Mouse (Mus musculus) midbrain, embryonic 10.5 days (tissue): ENCODE measurements around the gene Lin54. TPM values are rescaled to one million over a fixed set of nuclear protein-coding genes. Genes with fewer than 3 reads are reported as not detected.
"Not testable (repeated sequence)": the region's sequence is repeated elsewhere in the genome, so short reads cannot be mapped to it uniquely, and the experiment has no call there.

Experiments used
- DNase-seq: peaks from one replicate; pipeline ENCODE4 v3.0.0-alpha.2; 2017; ENCODE audit warnings: low spot score
- H3K27ac ChIP-seq: fragments of 300-500 bp; sonication (generic); replicated peaks from 2 replicates; pipeline ENCODE4 v1.5.1; 2016; ENCODE audit warnings: mild to moderate bottlenecking
- H3K27me3 ChIP-seq: fragments of 300-500 bp; sonication (generic); 2 replicates; pipeline ENCODE4 v1.6.1; 2016; ENCODE audit warnings: low read depth, mild to moderate bottlenecking; ENCODE audit not compliant: poor library complexity, severe bottlenecking
- H3K36me3 ChIP-seq: fragments of 300-500 bp; sonication (generic); 2 replicates; pipeline ENCODE4 v1.6.1; 2016; ENCODE audit warnings: mild to moderate bottlenecking, moderate library complexity
- H3K4me1 ChIP-seq: fragments of 300-500 bp; sonication (generic); 2 replicates; pipeline ENCODE4 v1.6.1; 2016
- H3K4me3 ChIP-seq: fragments of 300-500 bp; sonication (generic); 2 replicates; pipeline ENCODE4 v1.5.1; 2016; ENCODE audit warnings: mild to moderate bottlenecking, moderate library complexity
- H3K9me3 ChIP-seq: fragments of 300-500 bp; sonication (generic); replicated peaks from 2 replicates; pipeline ENCODE4 v1.6.1; 2016; ENCODE audit warnings: mild to moderate bottlenecking
- WGBS: fragments of 180-500 bp; shearing (Covaris S2); methylation state at CpG from one replicate; pipeline ENCODE4 v1.1.7; 2016; 5-methylcytosine and 5-hydroxymethylcytosine counted together
- polyA plus RNA-seq: library from polyadenylated mRNA; unstranded; fragments of >200 nt; fragmentation: Nextera tagmentation; extraction: Ambion mirVana; gene quantifications from 2 replicates; pipeline ENCODE4 v1.2.1, GENCODE M21; 2016

Gene Lin54
- polyA plus RNA-seq, 1 experiment from 2014 or later: 14.4 TPM

GRCm38 (mm10) chr5:100428734-100429343, 71.6 kb downstream of the Lin54 start:
- peaks cover 44% of the 10 kb centered on the region for H3K36me3 ChIP-seq
- peaks cover 59% of the 10 kb centered on the region for H3K4me1 ChIP-seq
- peak overlapping the region; percentile 98 for H3K27ac ChIP-seq
- under 1% methylated on average over 20 of the region's 20 CpGs for WGBS
- H3K27me3 ChIP-seq: no peaks in the 10 kb centered on the region
- H3K4me3 ChIP-seq: peak overlapping the region; percentile 89
- DNase-seq: no peak
- H3K9me3 ChIP-seq: no peaks in the 10 kb centered on the region

GRCm38 (mm10) chr5:100428031-100428733, 72.3 kb downstream of the Lin54 start:
- Histone ChIP-seq H3K4me3 (peak overlapping the region; percentile 89), H3K4me1 (peaks cover 65% of the 10 kb centered on the region), H3K36me3 (peaks cover 50% of the 10 kb centered on the region), H3K27me3 (no peaks in the 10 kb centered on the region), H3K9me3 (no peaks in the 10 kb centered on the region), H3K27ac (peak overlapping the region; percentile 98)
- WGBS: 26% methylated on average over 5 of the region's 5 CpGs
- DNase-seq: no peak

DNA sequence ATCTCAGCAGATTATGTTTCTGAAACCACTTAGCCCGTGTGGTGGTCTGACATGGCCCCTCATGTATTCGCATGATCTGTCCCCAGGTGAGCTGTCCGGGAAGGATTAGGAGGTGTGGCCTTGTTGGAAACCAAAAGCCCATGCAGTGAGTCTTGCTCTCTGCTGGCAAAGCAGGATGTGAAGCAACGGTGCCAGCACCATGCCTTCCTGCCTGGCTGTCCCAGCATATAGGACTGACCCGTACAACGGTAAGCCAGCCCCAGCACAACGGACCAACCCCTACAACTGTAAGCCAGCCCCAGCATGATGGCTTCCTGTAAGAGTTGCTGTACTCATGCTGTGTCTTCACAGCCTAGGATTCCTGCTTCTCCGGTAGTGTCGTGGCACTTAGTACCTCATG, 73.2 kb downstream of the Lin54 start:
- peaks cover 70% of the 10 kb centered on the region for H3K4me1 ChIP-seq
- H3K27ac ChIP-seq: no peak overlapping the region; the same call in 1 of the 2 replicates
- H3K36me3 ChIP-seq: peaks cover 60% of the 10 kb centered on the region
- H3K9me3 ChIP-seq: no peaks in the 10 kb centered on the region
- no peaks in the 10 kb centered on the region for H3K27me3 ChIP-seq
- WGBS: 67% methylated on average over 9 of the region's 9 CpGs
- H3K4me3 ChIP-seq: peak overlapping the region; percentile 89
- DNase-seq: no peak

GRCm38 (mm10) chr5:100425823-100426222, 74.6 kb downstream of the Lin54 start:
- Histone ChIP-seq H3K36me3 (peaks cover 74% of the 10 kb centered on the region), H3K4me3 (peak overlapping the region; percentile 89; the same call in 1 of the 2 replicates), H3K4me1 (peaks cover 65% of the 10 kb centered on the region)
- not testable (repeated sequence) for H3K9me3 ChIP-seq, H3K27me3 ChIP-seq, H3K27ac ChIP-seq, DNase-seq
- 91% methylated on average over 2 of the region's 2 CpGs for WGBS

DNA sequence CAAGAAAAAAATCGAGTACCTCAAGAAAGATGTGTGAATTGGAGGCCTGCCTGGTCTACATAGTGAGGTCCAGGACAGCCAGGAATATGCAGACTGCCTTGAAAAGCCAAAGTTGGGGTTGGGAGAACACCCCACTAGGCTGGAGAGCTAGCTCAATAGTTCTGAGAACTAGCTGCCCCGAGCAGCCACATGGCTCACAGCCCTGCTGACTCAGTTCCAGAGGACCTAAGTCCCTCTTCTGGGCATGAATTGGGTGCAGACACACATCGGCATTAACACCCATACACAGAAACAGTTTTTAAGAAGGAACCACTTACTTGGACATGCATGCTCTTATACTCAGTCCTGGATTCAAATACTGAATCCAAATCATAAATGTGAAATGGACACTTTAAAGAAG, 76.2 kb downstream of the Lin54 start:
- Histone ChIP-seq H3K27ac (no peak overlapping the region), H3K9me3 (no peaks in the 10 kb centered on the region), H3K4me1 (peaks cover 56% of the 10 kb centered on the region), H3K27me3 (no peaks in the 10 kb centered on the region), H3K36me3 (peaks cover 90% of the 10 kb centered on the region), H3K4me3 (peak overlapping the region; percentile 37)
- DNase-seq: no peak
- 88% methylated on average over 3 of the region's 3 CpGs for WGBS

GRCm38 (mm10) chr5:100423626-100424025, 76.8 kb downstream of the Lin54 start:
- Histone ChIP-seq H3K27me3 (no peaks in the 10 kb centered on the region), H3K27ac (no peak overlapping the region), H3K4me1 (peaks cover 56% of the 10 kb centered on the region), H3K4me3 (peak overlapping the region; percentile 29), H3K36me3 (peaks cover 96% of the 10 kb centered on the region), H3K9me3 (no peaks in the 10 kb centered on the region)
- no peak for DNase-seq
- WGBS: 79% methylated on average over 7 of the region's 7 CpGs

- Histone ChIP-seq H3K4me3 (no peak overlapping the region), H3K9me3 (no peaks in the 10 kb centered on the region), H3K36me3 (peaks cover 62% of the 10 kb centered on the region), H3K4me1 (peaks cover 37% of the 10 kb centered on the region), H3K27me3 (no peaks in the 10 kb centered on the region), H3K27ac (no peak overlapping the region)
- no peak for DNase-seq
- WGBS: 68% methylated on average over 4 of the region's 4 CpGs
Measured at GRCm38 (mm10) chr5:100418861-100419260, 81.6 kb downstream of the Lin54 start.

DNA sequence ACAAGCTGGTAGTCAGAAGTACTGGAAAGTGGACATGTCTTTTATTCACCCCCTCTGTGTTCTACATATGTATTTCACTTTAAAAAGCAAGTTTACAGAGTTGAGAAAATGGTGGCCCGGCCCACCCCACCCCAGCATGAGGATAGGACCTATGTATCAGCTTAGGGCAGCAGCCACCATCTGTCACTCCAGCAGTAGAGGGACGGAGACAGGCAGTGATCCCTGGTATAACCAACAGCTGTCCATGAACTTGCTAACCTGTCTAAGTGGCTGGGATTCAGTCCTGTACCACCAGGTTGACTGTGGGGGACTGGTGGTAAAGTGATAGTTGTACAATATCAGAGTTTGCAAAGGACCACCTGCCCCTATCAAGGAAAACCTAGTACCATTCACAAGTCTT, 82.4 kb downstream of the Lin54 start:
- H3K4me3 ChIP-seq: no peak overlapping the region
- H3K36me3 ChIP-seq: peaks cover 54% of the 10 kb centered on the region
- 81% methylated on average over 2 of the region's 2 CpGs for WGBS
- no peaks in the 10 kb centered on the region for H3K9me3 ChIP-seq
- no peak for DNase-seq
- H3K27ac ChIP-seq: no peak overlapping the region
- peaks cover 29% of the 10 kb centered on the region for H3K4me1 ChIP-seq
- H3K27me3 ChIP-seq: no peaks in the 10 kb centered on the region

- H3K9me3 ChIP-seq: no peaks in the 10 kb centered on the region
- H3K36me3 ChIP-seq: peaks cover 33% of the 10 kb centered on the region
- under 1% methylated on average over 82 of the region's 82 CpGs for WGBS
- H3K27ac ChIP-seq: peak within 1 kb of the TSS; percentile 91
- peak within 1 kb of the TSS; percentile 67 for H3K4me3 ChIP-seq
- peaks cover 26% of the 10 kb centered on the region for H3K4me1 ChIP-seq
- peak; percentile 98 for DNase-seq
- no peaks in the 10 kb centered on the region for H3K27me3 ChIP-seq
Measured at GRCm38 (mm10) chr5:100415761-100416590, 84.5 kb downstream of the Lin54 start, which contains the start of gene Sec31a. Gene Sec31a (minus strand): TSS chr5:100416234.

GRCm38 (mm10) chr5:100414474-100415196, 85.8 kb downstream of the Lin54 start:
- no peak for DNase-seq
- 81% methylated on average over 11 of the region's 11 CpGs for WGBS

DNA sequence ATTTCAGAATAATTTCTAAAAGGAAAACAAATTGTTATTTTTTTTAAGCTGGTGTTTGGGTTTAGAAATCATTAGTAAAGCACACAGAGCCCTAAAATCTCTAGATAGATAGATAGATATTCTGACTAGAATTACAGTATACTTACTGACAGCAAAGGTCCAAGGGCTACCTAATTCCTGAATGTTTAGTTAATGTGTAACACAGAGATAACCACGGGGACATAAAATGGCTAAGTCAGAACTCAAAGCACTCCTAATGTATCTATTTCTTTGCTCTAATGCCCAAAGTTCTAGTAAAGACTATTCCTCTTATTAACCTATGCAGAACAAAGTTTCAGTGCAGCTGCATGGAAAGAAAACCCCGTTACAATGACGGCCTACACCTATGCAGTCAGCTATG, 87.6 kb downstream of the Lin54 start:
- 90% methylated on average over 3 of the region's 3 CpGs for WGBS
- no peaks in the 10 kb centered on the region for H3K27me3 ChIP-seq
- H3K4me3 ChIP-seq: no peak overlapping the region
- no peaks in the 10 kb centered on the region for H3K9me3 ChIP-seq
- H3K27ac ChIP-seq: no peak overlapping the region
- no peak for DNase-seq
- peaks cover 16% of the 10 kb centered on the region for H3K36me3 ChIP-seq
- H3K4me1 ChIP-seq: peaks cover 23% of the 10 kb centered on the region

More at GRCm38 (mm10) chr5:100414474-100415196, 85.8 kb downstream of the Lin54 start:
- peaks cover 23% of the 10 kb centered on the region for H3K36me3 ChIP-seq
- H3K4me1 ChIP-seq: peaks cover 26% of the 10 kb centered on the region
- peak overlapping the region; percentile 67 for H3K4me3 ChIP-seq
- H3K9me3 ChIP-seq: no peaks in the 10 kb centered on the region
- no peaks in the 10 kb centered on the region for H3K27me3 ChIP-seq
- H3K27ac ChIP-seq: no peak overlapping the region

- Histone ChIP-seq H3K27me3 (no peaks in the 10 kb centered on the region), H3K4me1 (peaks cover 10% of the 10 kb centered on the region), H3K27ac (no peak overlapping the region), H3K9me3 (no peaks in the 10 kb centered on the region), H3K36me3 (peaks cover 36% of the 10 kb centered on the region), H3K4me3 (no peak overlapping the region)
- WGBS: 93% methylated on average over 5 of the region's 5 CpGs
- DNase-seq: no peak
Measured at GRCm38 (mm10) chr5:100410281-100410680, 90.2 kb downstream of the Lin54 start.
